Mouse (Mus musculus) 3T3-L1 (cell line): ENCODE results near the gene Aldh1l1.

Experiments
- DNase-seq: peaks from one replicate; pipeline ENCODE4 v3.0.0-alpha.2; 2015; ENCODE audit warnings: low read depth, low spot score

The Aldh1l1 gene

GRCm38 (mm10) chr6:90618821-90619636 is 132.8 kb downstream of the Aldh1l1 start:
- peak; percentile 24 for DNase-seq

- DNase-seq, result no peak
These were observed 133.7 kb downstream of the Aldh1l1 start for GRCm38 (mm10) chr6:90619936-90620335.

GRCm38 (mm10) chr6:90620791-90621583 is 134.8 kb downstream of the Aldh1l1 start:
- no peak for DNase-seq

- DNase-seq, result no peak
These were observed 135.3 kb downstream of the Aldh1l1 start for GRCm38 (mm10) chr6:90621584-90621890.

DNA sequence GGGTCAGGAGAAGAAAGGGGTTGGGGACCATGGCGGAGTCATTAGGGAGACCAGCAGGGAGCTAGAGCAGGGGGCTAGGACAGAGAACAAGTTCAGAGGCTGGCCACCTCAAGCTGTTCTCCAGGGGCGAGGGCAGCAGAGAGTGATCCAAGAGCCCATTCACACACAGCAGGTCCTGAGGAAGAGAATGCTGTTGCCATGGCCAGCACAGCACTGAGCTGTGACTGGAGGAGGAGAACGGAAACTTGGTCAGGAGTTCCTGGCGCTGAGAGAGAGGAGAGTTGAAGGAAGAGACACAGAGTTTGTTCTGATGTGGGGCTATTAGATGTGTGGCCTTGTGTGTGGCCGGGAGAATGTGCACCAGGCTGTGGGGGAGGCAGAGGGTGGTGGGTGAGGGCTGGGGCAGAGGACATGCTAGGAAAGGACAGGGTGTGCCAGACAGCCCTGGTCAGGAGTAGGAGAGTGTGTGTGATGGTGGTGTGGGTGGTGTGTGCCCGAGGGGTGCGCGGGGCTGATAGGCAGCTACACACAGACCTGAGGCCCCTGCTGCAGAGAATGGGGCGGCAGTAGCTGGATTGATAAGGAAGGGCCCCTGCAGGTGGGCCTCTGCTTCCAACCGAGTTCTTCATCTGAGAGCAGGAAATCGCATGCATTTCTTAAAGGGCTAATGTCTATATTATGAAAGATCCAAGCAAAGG is 136.7 kb downstream of the Aldh1l1 start:
- DNase-seq, result no peak

- no peak for DNase-seq
These were observed 137.2 kb downstream of the Aldh1l1 start for GRCm38 (mm10) chr6:90623456-90623836.

DNA sequence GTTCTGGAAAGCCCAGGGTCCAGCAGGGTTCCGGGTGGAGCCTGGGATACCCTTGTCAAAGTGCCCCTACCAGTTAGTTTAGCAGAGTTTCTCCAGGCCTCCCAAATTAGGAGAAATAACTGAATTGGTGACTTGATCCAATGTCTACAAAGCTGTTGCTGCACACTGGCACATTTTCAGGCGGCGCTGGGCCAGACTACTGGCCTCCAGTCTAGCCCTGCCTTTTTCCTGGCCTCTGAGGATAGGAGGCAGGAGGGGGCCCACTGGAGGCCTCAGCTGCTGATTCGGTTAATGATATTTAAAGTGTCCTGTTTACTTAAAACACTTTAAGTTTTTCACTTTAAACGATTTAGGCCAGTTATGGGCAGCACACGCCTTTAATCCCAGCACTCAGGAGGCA is 138.0 kb downstream of the Aldh1l1 start:
- no peak for DNase-seq

- DNase-seq, result no peak
These were observed 138.5 kb downstream of the Aldh1l1 start for GRCm38 (mm10) chr6:90624733-90625132.

DNA sequence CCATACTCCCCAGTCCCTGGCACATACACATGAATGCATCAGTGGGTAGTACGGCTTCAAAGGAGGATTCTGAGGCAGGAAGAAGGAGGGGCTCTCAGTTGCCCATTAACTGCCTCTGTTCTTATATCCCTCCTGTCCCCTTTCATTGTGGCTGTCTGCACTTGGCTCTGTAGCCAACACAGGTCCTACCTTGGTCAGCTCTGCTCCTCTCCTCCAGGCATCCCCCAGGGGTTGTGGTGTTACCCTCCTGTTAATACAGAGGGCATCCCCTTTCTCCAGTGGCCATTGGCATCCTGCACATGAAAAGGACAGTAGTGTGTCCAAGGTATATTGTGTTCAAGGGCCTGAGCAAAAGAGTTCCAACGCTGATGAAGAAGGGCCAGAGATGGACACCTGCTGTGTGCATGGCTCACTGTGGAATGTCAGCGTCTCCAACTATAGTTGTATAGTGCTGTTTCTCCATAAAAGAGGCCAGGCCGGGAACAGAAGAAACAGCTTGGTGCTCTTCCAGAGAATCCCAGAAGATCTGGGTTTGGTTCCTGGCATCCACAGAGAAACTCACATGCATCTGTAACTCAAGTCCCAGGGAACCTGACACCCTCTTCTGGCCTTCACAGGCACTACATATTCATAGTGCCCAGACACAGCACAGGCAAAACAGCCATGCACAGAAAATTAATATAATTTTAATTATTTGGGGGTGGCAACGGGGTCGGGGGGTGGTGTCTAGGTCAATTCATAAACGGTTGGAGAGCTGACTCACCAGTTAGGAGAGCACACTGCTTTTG is 139.2 kb downstream of the Aldh1l1 start:
- peak; percentile 37 for DNase-seq

DNA sequence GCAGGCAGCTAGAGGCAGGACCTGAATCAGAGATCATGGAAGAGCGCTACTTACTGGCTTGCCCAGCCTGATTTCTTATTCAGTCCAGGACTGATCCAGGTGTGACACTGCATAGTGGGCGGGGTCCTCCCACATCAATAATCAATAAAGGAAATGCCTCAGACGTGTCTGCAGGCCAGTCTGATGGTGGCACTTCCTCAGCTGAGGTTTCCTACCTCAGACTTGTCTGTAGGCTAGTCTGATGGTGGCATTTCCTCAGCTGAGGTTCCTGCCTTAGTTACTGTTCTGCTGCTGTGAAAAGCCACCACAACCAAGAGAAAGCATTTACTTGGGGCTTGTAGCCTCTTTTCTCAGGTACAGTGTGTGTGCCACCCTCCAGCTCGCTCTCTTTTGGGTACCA is 141.3 kb downstream of the Aldh1l1 start:
- DNase-seq, result no peak

- no peak for DNase-seq
These were observed 143.3 kb downstream of the Aldh1l1 start for GRCm38 (mm10) chr6:90629506-90629905.

GRCm38 (mm10) chr6:90630427-90630826 is 144.2 kb downstream of the Aldh1l1 start:
- DNase-seq, result no peak

DNA sequence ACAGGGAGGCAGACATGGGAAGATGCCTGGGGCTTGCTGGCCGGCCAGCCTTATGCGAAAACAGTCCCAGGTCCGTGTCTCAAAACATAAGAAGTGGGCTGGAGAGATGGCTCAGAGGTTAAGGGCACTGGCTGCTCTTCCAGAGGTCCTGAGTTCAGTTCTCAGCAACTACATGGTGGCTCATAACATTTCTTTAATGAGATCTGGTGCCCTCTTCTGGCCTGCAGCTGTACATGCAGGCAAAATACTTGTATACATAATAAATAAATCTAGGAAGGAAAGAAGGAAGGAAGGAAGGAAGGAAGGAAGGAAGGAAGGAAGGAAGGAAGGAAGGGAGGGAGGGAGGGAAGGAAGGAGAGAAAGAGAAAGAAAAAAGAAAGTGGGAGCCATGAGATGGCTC is 146.3 kb downstream of the Aldh1l1 start:
- peak; percentile 18 for DNase-seq

- no peak for DNase-seq
These were observed 148.9 kb downstream of the Aldh1l1 start for GRCm38 (mm10) chr6:90635081-90635480.

DNA sequence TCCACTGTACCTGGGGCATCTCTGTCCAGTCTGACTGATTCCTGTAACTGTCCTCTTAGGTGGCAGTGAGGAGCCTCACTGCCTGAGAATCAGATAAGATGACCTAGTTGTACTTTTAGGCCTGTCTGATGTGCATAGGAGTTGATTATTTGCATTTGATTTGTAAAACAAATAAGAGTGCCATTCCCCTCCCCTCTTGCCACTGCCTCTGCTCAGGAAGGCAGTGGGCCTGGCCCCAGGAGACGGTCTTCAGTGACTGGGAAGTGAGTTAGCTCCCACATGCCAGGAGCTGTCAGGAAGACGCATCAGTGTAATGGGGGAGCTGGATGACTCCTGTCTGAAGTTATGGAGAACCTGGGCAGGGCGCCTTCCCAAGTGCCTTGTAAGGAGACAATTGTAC is 149.4 kb downstream of the Aldh1l1 start:
- no peak for DNase-seq

DNA sequence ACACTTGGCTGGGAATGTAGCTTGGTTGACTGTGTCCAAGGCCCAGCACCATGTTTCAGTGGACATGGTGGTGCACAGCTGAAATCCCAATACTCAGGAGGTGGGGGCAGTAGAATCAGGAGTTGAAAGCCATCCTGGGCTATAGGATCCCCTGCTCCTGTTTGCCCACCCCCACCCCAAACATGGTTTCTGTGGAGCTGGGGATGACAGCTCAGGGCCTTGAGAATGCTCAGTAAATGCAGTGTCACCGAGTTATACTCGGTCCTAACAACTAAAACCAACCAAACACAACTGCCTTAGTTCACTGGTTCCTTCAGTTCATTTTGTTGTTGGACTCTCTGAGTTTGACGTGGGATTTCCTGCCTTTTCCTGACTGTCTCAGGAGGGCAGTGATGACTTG is 156.8 kb downstream of the Aldh1l1 start:
- no peak for DNase-seq

- DNase-seq, result no peak
These were observed 158.7 kb downstream of the Aldh1l1 start for GRCm38 (mm10) chr6:90644965-90645364.

GRCm38 (mm10) chr6:90648391-90648790 is 162.2 kb downstream of the Aldh1l1 start:
- no peak for DNase-seq

DNA sequence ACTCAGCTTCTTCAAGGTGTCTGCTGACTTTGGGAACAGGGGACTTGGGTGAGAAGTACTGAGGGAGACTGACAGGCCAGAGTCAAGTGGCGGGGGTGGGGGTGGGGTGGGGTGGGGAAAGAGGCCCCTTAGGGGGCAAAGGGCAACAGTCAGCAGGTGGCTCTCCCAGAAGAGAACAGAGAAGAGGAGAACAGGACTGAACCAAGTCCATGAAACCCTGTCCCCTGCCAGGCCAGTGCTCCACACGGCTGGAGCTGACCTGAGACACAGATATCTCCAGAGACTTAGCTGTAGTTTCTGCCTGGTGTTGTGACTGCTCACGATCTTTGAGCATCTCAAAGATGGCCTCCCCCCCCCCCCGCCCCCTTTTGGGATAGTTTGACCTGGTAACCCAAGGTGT is 163.1 kb downstream of the Aldh1l1 start:
- DNase-seq, result no peak
